Mouse (Mus musculus) limb, embryonic 15.5 days (tissue): ENCODE results near the gene Tk1. TPM values are rescaled to one million over a fixed set of nuclear protein-coding genes. Genes with fewer than 3 reads are reported as not detected.
"Not testable (repeated sequence)": the region's sequence is repeated elsewhere in the genome, so short reads cannot be mapped to it uniquely, and the experiment has no call there.

Experiments
- ATAC-seq: fragments of 200-750 bp; cut with Nextera tagmentation; 2 replicates; pipeline ENCODE4 v1.8.0; 2017; ENCODE audit warnings: low read depth, moderate TSS enrichment; ENCODE audit not compliant: insufficient number of reproducible peaks, low FRiP score, low TSS enrichment
- H3K27ac ChIP-seq: fragments of 300-500 bp; sonication (generic); 2 replicates; pipeline ENCODE4 v1.5.1; 2015; ENCODE audit warnings: moderate library complexity, mild to moderate bottlenecking, inconsistent platforms
- H3K27me3 ChIP-seq: fragments of 300-500 bp; sonication (generic); 2 replicates; pipeline ENCODE4 v1.6.1; 2015; ENCODE audit warnings: inconsistent platforms
- H3K36me3 ChIP-seq: fragments of 300-500 bp; sonication (generic); 2 replicates; pipeline ENCODE4 v1.6.1; 2015; ENCODE audit warnings: inconsistent platforms
- H3K4me1 ChIP-seq: fragments of 300-500 bp; sonication (generic); 2 replicates; pipeline ENCODE4 v1.6.1; 2015; ENCODE audit warnings: inconsistent platforms
- H3K4me2 ChIP-seq: fragments of 300-500 bp; sonication (generic); 2 replicates; pipeline ENCODE4 v1.6.1; 2015; ENCODE audit warnings: mild to moderate bottlenecking, inconsistent platforms
- H3K4me3 ChIP-seq: fragments of 300-500 bp; sonication (generic); 2 replicates; pipeline ENCODE4 v1.5.1; 2015; ENCODE audit warnings: mild to moderate bottlenecking, inconsistent platforms
- H3K9ac ChIP-seq: fragments of 300-500 bp; sonication (generic); 2 replicates; pipeline ENCODE4 v1.6.1; 2015; ENCODE audit warnings: inconsistent platforms
- H3K9me3 ChIP-seq: fragments of 300-500 bp; sonication (generic); 2 replicates; pipeline ENCODE4 v1.6.1; 2016; ENCODE audit warnings: inconsistent platforms
- WGBS: fragments of 180-500 bp; shearing (Covaris S2); methylation state at CpG from one replicate; pipeline ENCODE4 v1.1.7; 2015; 5-methylcytosine and 5-hydroxymethylcytosine counted together
- polyA plus RNA-seq: library from polyadenylated mRNA; unstranded; fragments of >200 nt; fragmentation: Nextera tagmentation; extraction: Ambion mirVana; gene quantifications from 2 replicates; pipeline ENCODE4 v1.2.1, GENCODE M21; 2015

Tk1 gene
- polyA plus RNA-seq, 1 experiment from 2014 or later, result 119 TPM

GRCm38 (mm10) chr11:117797511-117798159 lies 28.3 kb downstream of the Tk1 start, which contains the start of gene 6030468B19Rik:
TSS of gene 6030468B19Rik (plus strand) at chr11:117797660.
- WGBS, result 59% methylated on average over 9 of the region's 9 CpGs
- H3K4me3 ChIP-seq, result no peak within 1 kb of the TSS

GRCm38 (mm10) chr11:117796954-117797353 lies 28.9 kb downstream of the Tk1 start:
- no peak overlapping the region for H3K9ac ChIP-seq
- H3K36me3 ChIP-seq, result no peaks in the 10 kb centered on the region
- no peaks in the 10 kb centered on the region for H3K9me3 ChIP-seq
- ATAC-seq, result no peak
- H3K4me1 ChIP-seq, result peaks cover 17% of the 10 kb centered on the region
- no peak overlapping the region for H3K4me3 ChIP-seq
- H3K27ac ChIP-seq, result no peak overlapping the region
- H3K4me2 ChIP-seq, result no peak overlapping the region
- WGBS, result 50% methylated on average over 5 of the region's 5 CpGs
- no peaks in the 10 kb centered on the region for H3K27me3 ChIP-seq

More at GRCm38 (mm10) chr11:117797511-117798159, 28.3 kb downstream of the Tk1 start, which contains the start of gene 6030468B19Rik:
- Histone ChIP-seq H3K36me3 (no peaks in the 10 kb centered on the region), H3K9me3 (no peaks in the 10 kb centered on the region), H3K27ac (no peak within 1 kb of the TSS), H3K4me1 (peaks cover 10% of the 10 kb centered on the region), H3K4me2 (no peak within 1 kb of the TSS), H3K27me3 (no peaks in the 10 kb centered on the region), H3K9ac (no peak within 1 kb of the TSS)
- no peak for ATAC-seq

GRCm38 (mm10) chr11:117794035-117794551 lies 31.8 kb downstream of the Tk1 start:
- no peak overlapping the region for H3K4me3 ChIP-seq
- no peak overlapping the region for H3K27ac ChIP-seq
- no peaks in the 10 kb centered on the region for H3K9me3 ChIP-seq
- H3K4me2 ChIP-seq, result no peak overlapping the region
- H3K36me3 ChIP-seq, result no peaks in the 10 kb centered on the region
- no peak for ATAC-seq
- H3K27me3 ChIP-seq, result 0 out of 2 replicates have a peak, but pooled peaks cover 3% of the 10 kb centered on the region
- H3K4me1 ChIP-seq, result peaks cover 30% of the 10 kb centered on the region
- H3K9ac ChIP-seq, result no peak overlapping the region
- WGBS, result 28% methylated on average over 4 of the region's 4 CpGs

- ATAC-seq, result no peak
- no peak overlapping the region for H3K9ac ChIP-seq
- 6% methylated on average over 22 of the region's 22 CpGs for WGBS
Observed at GRCm38 (mm10) chr11:117792281-117792888, 33.5 kb downstream of the Tk1 start.

GRCm38 (mm10) chr11:117791441-117791761 lies 34.5 kb downstream of the Tk1 start:
- Histone ChIP-seq H3K4me2 (no peak overlapping the region), H3K9me3 (no peaks in the 10 kb centered on the region), H3K4me1 (peaks cover 24% of the 10 kb centered on the region), H3K27ac (no peak overlapping the region), H3K27me3 (0 out of 2 replicates have a peak, but pooled peaks cover 3% of the 10 kb centered on the region), H3K4me3 (no peak overlapping the region), H3K9ac (no peak overlapping the region), H3K36me3 (no peaks in the 10 kb centered on the region)
- no peak for ATAC-seq
- WGBS, result 88% methylated on average over 9 of the region's 9 CpGs

More at GRCm38 (mm10) chr11:117792281-117792888, 33.5 kb downstream of the Tk1 start:
- Histone ChIP-seq H3K4me3 (peak overlapping the region; percentile 8; the same call in 1 of the 2 replicates), H3K4me1 (peaks cover 24% of the 10 kb centered on the region), H3K4me2 (peak overlapping the region; percentile 44), H3K9me3 (no peaks in the 10 kb centered on the region), H3K27ac (no peak overlapping the region), H3K36me3 (no peaks in the 10 kb centered on the region), H3K27me3 (0 out of 2 replicates have a peak, but pooled peaks cover 3% of the 10 kb centered on the region)

GRCm38 (mm10) chr11:117790703-117791440 lies 35.0 kb downstream of the Tk1 start:
- 0 out of 2 replicates have a peak, but pooled peaks have one; percentile 26 for ATAC-seq
- H3K4me3 ChIP-seq, result peak overlapping the region; percentile 19
- H3K4me2 ChIP-seq, result peak overlapping the region; percentile 44
- H3K27me3 ChIP-seq, result 0 out of 2 replicates have a peak, but pooled peaks cover 3% of the 10 kb centered on the region
- no peak overlapping the region for H3K9ac ChIP-seq
- WGBS, result 30% methylated on average over 23 of the region's 23 CpGs
- no peaks in the 10 kb centered on the region for H3K36me3 ChIP-seq
- H3K27ac ChIP-seq, result no peak overlapping the region
- peaks cover 24% of the 10 kb centered on the region for H3K4me1 ChIP-seq
- no peaks in the 10 kb centered on the region for H3K9me3 ChIP-seq

GRCm38 (mm10) chr11:117790286-117790685 lies 35.6 kb downstream of the Tk1 start:
- ATAC-seq, result peak; percentile 21; the same call in 1 of the 2 replicates
- Histone ChIP-seq H3K27ac (no peak overlapping the region), H3K4me1 (peaks cover 24% of the 10 kb centered on the region), H3K9ac (no peak overlapping the region), H3K9me3 (no peaks in the 10 kb centered on the region), H3K4me2 (peak overlapping the region; percentile 44), H3K36me3 (no peaks in the 10 kb centered on the region), H3K27me3 (0 out of 2 replicates have a peak, but pooled peaks cover 3% of the 10 kb centered on the region), H3K4me3 (peak overlapping the region; percentile 19)
- WGBS, result 4% methylated on average over 14 of the region's 14 CpGs

- 79% methylated on average over 7 of the region's 7 CpGs for WGBS
- not testable (repeated sequence) for H3K4me2 ChIP-seq, H3K27me3 ChIP-seq, ATAC-seq, H3K9ac ChIP-seq, H3K36me3 ChIP-seq, H3K27ac ChIP-seq, H3K4me3 ChIP-seq, H3K9me3 ChIP-seq
- H3K4me1 ChIP-seq, result peaks cover 26% of the 10 kb centered on the region
Observed at GRCm38 (mm10) chr11:117788481-117788880, 37.4 kb downstream of the Tk1 start.

- Histone ChIP-seq H3K4me3 (no peak overlapping the region), H3K36me3 (no peaks in the 10 kb centered on the region), H3K4me1 (peaks cover 32% of the 10 kb centered on the region), H3K27ac (no peak overlapping the region), H3K4me2 (no peak overlapping the region), H3K27me3 (peaks cover 12% of the 10 kb centered on the region; the same call in 1 of the 2 replicates), H3K9ac (no peak overlapping the region), H3K9me3 (no peaks in the 10 kb centered on the region)
- ATAC-seq, result no peak
- 15% methylated on average over 10 of the region's 10 CpGs for WGBS
Observed at GRCm38 (mm10) chr11:117786294-117786693, 39.6 kb downstream of the Tk1 start.

GRCm38 (mm10) chr11:117783683-117784309 lies 42.1 kb downstream of the Tk1 start:
- no peaks in the 10 kb centered on the region for H3K36me3 ChIP-seq
- peak overlapping the region; percentile 58; the same call in 1 of the 2 replicates for H3K4me2 ChIP-seq
- peak overlapping the region; percentile 29; the same call in 1 of the 2 replicates for H3K4me3 ChIP-seq
- H3K9ac ChIP-seq, result no peak overlapping the region
- no peak for ATAC-seq
- peaks cover 10% of the 10 kb centered on the region; the same call in 1 of the 2 replicates for H3K27me3 ChIP-seq
- no peak overlapping the region for H3K27ac ChIP-seq
- H3K4me1 ChIP-seq, result peaks cover 45% of the 10 kb centered on the region
- 45% methylated on average over 10 of the region's 10 CpGs for WGBS
- H3K9me3 ChIP-seq, result no peaks in the 10 kb centered on the region

- H3K4me1 ChIP-seq, result peaks cover 51% of the 10 kb centered on the region
- no peak for ATAC-seq
- WGBS, result 7% methylated on average over 31 of the region's 31 CpGs
Observed at GRCm38 (mm10) chr11:117783089-117783488, 42.8 kb downstream of the Tk1 start.

More at GRCm38 (mm10) chr11:117783089-117783488, 42.8 kb downstream of the Tk1 start:
- Histone ChIP-seq H3K36me3 (peaks cover under 1% of the 10 kb centered on the region; the same call in 1 of the 2 replicates), H3K4me3 (peak overlapping the region; percentile 29), H3K4me2 (peak overlapping the region; percentile 58), H3K27ac (peak overlapping the region; percentile 51; the same call in 1 of the 2 replicates), H3K27me3 (peaks cover 10% of the 10 kb centered on the region; the same call in 1 of the 2 replicates), H3K9me3 (no peaks in the 10 kb centered on the region), H3K9ac (no peak overlapping the region; the same call in 1 of the 2 replicates)
